Mouse (Mus musculus) gastrocnemius, adult 8-10 months (tissue): ENCODE results near the gene Fndc7. TPM values are rescaled to one million over a fixed set of nuclear protein-coding genes. Genes with fewer than 3 reads are reported as not detected.

Experiments
- DNase-seq, 2 experiments: peaks; one replicate each; pipeline ENCODE4 v3.0.0; 2022; ENCODE audit warnings: low spot score in 2 of 2
- total RNA-seq, 4 experiments: library from RNA; stranded (reverse); gene quantifications; 2 replicates each; pipeline ENCODE4 v1.2.4; 2022

Gene Fndc7
- total RNA-seq = not detected

- no peak for DNase-seq
Measured at GRCm38 (mm10) chr3:108889908-108890307, at the start of gene Fndc7. Gene Fndc7, minus strand, starts transcription at chr3:108890008.

DNA sequence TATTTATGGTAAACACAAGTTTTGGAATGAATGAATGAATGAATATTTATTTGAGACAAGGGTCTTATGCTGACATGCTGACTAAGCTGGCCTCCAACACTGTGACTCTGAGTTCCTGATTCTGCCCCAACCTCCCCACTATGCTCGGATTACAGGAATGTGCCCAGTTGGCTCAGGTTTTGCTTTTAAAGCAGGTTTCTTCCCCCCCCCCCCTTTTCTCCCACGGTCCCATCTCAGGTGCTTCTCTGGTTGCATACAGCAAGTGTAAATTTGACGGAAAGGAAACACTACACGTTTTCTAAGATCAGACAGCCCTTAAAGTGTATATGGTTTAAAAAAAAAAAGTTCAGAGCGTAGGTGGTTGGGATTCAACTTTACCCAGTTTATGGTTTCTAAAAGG, 49.8 kb upstream of the Fndc7 start, which contains the start of gene Henmt1:
Gene Henmt1, plus strand, starts transcription at position 301 of the 400 bp plus-strand sequence.
- DNase-seq = no peak

GRCm38 (mm10) chr3:108938691-108939090, 48.9 kb upstream of the Fndc7 start:
- no peak for DNase-seq

- DNase-seq = no peak
Measured at GRCm38 (mm10) chr3:108933557-108933956, 43.7 kb upstream of the Fndc7 start.

GRCm38 (mm10) chr3:108926308-108926707, 36.5 kb upstream of the Fndc7 start:
- no peak for DNase-seq

DNA sequence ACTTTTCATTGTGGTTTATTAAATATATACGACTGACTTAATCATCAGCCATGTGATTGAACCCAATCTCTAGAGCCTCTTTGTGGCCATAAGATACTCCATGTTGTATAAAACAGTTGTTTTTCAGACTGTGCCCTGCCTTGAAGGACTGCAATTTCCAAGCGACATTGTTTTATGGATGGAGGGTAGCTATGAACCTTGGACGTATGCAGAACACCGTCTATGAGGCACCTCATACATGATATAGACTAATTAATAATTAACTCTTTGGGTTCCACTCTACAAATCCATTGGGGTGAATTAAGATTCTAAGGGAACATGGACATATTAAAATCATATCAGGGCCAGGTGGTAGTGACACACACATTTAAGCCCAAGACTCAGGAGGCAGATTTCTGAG, 35.9 kb upstream of the Fndc7 start:
- no peak for DNase-seq

- DNase-seq = no peak
Measured at GRCm38 (mm10) chr3:108921822-108922221, 32.0 kb upstream of the Fndc7 start.

- DNase-seq = no peak
Measured at GRCm38 (mm10) chr3:108920442-108921070, 30.7 kb upstream of the Fndc7 start.

DNA sequence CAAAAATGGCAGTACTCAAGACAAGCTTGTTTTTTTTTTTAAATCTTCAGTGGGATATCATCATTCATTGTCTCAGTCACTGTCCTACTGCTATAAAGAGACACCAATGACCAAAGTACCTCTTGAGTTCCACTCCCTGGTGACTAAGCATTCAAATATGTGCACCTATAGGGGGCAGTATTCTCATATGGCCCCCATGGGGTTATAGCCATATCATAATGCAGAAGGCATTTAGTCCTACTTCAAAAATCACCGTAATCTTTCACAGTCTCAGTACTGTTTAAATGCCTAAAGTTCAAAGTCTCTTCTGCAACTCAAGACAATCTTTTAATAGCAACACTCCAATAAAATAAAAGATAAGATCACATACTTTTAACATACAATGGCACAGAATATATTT, 29.0 kb upstream of the Fndc7 start:
- no peak for DNase-seq

GRCm38 (mm10) chr3:108917986-108918385, 28.2 kb upstream of the Fndc7 start:
- DNase-seq = no peak

GRCm38 (mm10) chr3:108916857-108917256, 27.0 kb upstream of the Fndc7 start:
- DNase-seq = no peak

DNA sequence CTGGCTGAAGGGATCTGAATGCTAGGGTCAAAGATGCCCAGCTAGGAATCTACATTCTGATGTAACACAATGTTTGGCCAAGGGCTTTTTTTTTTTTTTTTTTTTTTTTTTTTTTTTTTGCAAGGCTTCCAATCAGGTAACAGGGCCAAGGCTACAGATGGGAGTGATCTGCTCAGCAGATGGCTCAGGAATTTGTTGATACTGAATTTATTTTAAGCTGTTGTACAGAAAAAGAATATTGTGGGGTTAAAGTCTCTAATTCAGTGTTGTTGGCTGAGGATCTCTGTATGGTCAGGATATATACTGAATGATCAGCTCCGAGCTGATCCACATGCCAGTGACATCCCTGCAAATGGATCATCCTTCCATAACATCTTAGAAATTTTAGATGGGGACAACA, 26.2 kb upstream of the Fndc7 start:
- DNase-seq = no peak

DNA sequence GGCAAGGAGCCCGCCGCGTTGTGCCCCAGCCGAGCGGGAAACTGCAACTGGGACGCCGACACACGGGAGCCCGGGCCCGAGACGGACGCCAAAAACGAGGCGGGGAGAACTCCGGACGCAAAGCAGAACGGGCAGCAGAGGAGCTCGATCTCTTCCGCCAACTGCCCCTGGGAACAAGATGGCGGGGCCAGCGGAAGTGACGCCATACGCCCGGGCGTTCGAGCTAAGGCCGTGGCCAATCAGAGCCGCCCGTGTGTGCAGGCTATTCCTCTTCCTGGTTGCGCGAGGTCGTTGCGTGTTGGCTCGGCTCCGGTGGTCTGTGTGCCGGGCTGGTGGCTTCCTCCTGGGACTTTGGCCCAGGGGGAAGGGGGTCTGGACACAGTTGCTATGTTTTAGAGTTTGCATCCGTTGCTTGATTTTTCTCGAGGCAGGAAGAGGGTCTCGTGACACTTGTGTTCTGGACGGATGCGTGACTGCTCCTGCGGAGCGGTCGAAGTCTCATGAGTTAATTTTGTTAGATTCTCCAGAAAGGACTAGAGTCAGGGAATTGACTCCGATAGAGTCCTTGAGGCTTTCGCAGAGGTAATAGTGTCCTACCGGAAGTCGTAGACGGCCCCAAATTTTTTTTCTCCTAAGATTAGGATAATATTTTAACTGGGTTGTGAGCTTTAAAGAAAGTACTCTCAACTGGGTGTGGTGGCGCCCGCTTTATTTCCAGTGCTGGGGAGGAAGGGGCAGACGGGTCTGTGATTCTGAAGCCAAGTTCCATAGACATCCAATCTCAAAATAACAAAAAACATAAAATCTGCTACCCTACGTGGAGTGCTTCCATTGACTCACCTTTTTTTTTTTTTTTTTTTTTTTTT, 22.0 kb upstream of the Fndc7 start, which contains the start of gene Prpf38b:
Gene Prpf38b, minus strand, starts transcription at position 180 of the 866 bp plus-strand sequence.
- peak; percentile 86 to 92 for DNase-seq

DNA sequence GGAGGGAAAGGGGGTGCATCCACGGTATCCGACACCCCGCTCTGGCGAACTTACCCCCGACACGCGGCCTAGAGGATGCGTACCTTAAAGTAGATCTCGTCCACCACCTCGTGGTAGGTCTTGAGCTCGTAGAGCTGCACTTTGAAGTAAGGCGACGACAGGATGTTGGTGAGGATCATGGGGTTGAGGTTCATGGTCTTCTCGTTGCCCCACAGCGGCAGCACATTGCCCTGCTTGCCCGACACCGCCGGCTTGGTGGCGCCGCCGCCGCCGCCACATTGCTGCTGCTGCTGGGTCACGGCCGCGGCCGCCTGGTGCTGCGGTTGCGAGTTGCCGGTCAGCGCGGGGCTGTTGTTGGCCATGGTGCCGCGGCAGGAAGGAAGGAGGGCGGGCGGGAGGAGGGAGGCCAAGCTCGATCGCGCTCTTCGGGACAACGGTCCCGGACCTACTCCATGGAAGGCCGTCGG, 21.3 kb upstream of the Fndc7 start:
- peak; percentile 5 to 19 for DNase-seq

DNA sequence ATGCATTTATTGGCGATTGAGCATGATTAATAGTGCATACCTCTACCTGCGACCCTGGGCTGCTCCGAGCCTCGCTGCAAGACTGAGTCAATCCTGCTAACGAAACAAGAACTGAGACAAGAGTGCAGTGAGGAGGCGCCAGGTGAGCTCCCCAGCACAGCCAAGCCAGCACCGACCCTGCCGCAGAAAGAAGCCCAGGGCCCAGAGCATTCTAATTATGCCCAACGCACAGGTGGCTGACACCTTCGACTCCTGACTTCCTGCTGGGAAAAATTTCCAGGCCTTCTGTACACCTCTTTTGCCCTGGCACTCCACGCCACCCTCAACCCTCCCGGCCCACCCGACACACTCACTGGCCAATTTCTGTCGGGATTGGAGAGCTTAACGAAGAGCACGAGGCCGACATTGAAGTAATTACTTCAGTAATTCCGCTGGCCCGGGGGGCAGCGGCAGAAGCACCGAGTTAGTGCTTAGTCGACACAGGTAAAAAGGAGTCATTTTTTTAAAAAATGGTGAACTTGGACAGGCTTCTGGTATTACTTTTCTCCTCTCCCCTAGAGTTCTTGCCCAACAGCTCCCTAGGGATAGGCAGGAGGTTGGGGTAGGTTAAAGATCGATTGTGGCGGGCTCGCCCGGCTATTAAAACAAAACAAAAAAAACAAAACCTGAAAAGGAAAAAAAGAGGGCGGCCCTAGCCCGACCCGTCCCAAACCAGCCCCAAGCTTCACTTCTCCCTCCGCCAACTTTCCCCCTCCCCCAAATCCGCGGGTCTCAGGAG, 20.7 kb upstream of the Fndc7 start:
- no peak for DNase-seq

DNA sequence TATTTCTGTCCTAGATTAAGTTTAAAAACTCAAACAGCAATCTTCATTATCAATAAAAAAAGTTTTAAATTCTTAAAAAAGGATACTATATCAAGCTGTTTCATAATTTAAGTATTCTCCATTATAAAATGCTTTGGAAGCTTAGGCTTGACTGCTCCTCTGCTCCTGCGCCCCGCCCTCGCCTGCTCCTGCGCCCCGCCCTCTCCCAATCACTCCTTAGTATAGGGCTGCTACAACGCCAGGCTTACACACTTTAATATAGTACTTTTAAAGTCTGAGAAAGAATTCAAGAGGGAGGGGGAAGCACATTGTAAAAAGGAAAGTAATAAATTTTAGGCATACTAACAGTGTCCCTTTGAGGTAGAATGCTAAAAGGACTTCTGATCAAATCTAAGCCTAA, 13.1 kb upstream of the Fndc7 start:
- no peak for DNase-seq

DNA sequence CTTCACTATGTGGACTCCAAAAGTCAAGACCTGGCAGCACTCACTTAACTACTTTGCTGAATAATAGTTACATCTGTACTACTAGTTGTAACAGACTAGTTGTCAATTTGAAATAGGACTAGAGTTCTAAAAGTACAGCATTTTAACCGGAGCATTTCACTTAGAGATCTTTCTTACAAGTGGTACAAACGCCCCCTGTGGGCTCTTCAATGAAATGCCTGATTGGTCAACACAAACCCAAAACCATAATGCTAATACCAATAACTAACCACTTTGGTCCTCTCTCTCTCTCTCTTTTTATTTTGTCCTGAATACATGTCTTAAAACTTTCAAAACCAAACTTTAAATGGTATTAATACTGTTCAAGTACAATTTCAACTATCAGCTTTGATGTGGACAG, 12.2 kb upstream of the Fndc7 start:
- no peak for DNase-seq

GRCm38 (mm10) chr3:108900681-108901080, 10.9 kb upstream of the Fndc7 start:
- DNase-seq = no peak

- no peak for DNase-seq
Measured at GRCm38 (mm10) chr3:108900147-108900546, 10.3 kb upstream of the Fndc7 start.

DNA sequence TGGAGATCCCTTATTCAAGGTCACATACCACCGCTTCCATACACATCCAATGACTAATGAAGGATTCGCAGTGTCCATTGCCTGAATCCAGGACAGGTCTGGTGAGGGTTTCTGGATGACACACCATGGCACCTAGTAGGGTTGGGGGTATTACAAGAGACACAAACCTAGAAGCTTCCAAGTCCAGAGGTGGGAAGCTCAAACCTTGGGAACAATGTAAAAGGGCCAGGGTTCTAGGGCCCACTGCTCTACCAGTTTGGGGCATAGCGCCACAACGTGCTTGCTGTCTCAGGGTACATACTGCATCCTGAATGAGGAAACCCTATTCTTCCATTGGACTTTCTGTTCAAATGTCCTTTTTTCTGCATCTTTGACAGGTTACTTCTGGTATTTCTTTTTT, 8.8 kb upstream of the Fndc7 start:
- no peak for DNase-seq

GRCm38 (mm10) chr3:108892914-108893313, 3.1 kb upstream of the Fndc7 start:
- DNase-seq = no peak

DNA sequence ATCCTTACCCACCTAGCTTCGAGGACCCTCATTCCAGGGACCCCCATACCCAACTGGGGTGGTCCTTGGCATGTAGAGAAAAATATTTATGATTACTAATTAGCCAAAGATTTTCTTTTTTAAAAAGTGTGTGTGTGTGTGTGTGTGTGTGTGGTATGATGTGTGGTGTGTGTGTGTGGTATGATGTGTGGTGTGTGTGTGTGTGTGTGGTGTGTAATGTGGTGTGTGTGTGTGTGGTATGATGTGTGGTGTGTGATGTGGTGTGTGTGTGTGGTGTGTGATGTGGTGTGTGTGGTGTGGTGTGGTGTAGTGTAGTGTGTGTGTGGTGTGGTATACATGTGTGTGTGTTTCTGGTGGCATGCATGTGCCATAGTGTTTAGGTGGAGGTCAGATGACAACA, 2.3 kb upstream of the Fndc7 start:
- no peak for DNase-seq
